Mouse (Mus musculus) testis, adult 2 months (tissue): ENCODE data around the gene Ifna11. TPM values are rescaled to one million over a fixed set of nuclear protein-coding genes. Genes with fewer than 3 reads are reported as not detected.
"Not testable (repeated sequence)": the region's sequence is repeated elsewhere in the genome, so short reads cannot be mapped to it uniquely, and the experiment has no call there.

ENCODE experiments used
- H3K27ac ChIP-seq: fragments of 200-500 bp; 2 replicates; pipeline ENCODE4 v1.5.1; 2012; ENCODE audit warnings: low read depth, low read length; ENCODE audit not compliant: control insufficient read depth, insufficient read depth
- H3K27me3 ChIP-seq: fragments of 200-500 bp; 2 replicates; pipeline ENCODE4 v1.6.1; 2012; ENCODE audit warnings: mild to moderate bottlenecking, low read length, moderate library complexity; ENCODE audit not compliant: control insufficient read depth, insufficient read depth
- H3K36me3 ChIP-seq: fragments of 200-500 bp; 2 replicates; pipeline ENCODE4 v1.6.1; 2012; ENCODE audit warnings: mild to moderate bottlenecking, low read length; ENCODE audit not compliant: control insufficient read depth, insufficient read depth
- H3K4me1 ChIP-seq: fragments of 200-500 bp; 2 replicates; pipeline ENCODE4 v1.6.1; 2012; ENCODE audit warnings: low read length; ENCODE audit not compliant: control insufficient read depth, insufficient read depth
- H3K4me3 ChIP-seq: fragments of 200-500 bp; 2 replicates; pipeline ENCODE4 v1.5.1; 2012; ENCODE audit warnings: low read depth, mild to moderate bottlenecking, low read length, moderate library complexity, mixed read lengths; ENCODE audit not compliant: control insufficient read depth
- CTCF ChIP-seq: fragments of 200-500 bp; IDR thresholded peaks from 2 replicates; pipeline ENCODE4 v1.5.1; 2012; ENCODE audit warnings: low read depth, mild to moderate bottlenecking, inconsistent platforms, low read length, moderate library complexity; ENCODE audit not compliant: control insufficient read depth, insufficient read depth, insufficient replicate concordance
- POLR2A ChIP-seq: fragments of 200-500 bp; IDR thresholded peaks from 2 replicates; pipeline ENCODE4 v1.6.1; 2012; ENCODE audit warnings: low read depth, mild to moderate bottlenecking, inconsistent platforms, low read length, moderate library complexity; ENCODE audit not compliant: control insufficient read depth
- polyA plus RNA-seq: library from polyadenylated mRNA; depleted of rRNA; stranded (reverse); fragments of >200 nt; gene quantifications from 2 replicates; pipeline ENCODE4 v1.2.3, GENCODE M21; 2012; rRNA removed

The Ifna11 gene
- polyA plus RNA-seq = not detected in 2 replicates

DNA sequence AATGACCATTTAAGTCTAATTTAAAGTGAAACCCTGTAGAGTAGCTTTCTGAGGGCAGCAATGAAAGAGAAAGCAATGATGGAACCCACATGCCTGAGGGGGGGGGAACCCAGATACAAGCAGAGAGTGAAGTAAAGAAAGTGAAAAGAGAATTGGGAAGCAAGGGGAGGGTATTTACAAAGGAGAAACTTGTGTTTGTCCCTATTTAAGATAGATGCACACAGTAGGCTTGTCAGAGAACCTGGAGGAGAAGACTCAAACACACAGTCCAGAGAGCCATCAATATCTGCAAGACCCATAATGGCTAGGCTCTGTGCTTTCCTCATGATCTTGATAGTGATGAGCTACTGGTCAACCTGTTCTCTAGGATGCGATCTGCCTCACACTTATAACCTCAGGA lies at the start of gene Ifna11:
Gene Ifna11, plus strand, starts transcription at position 301 of the 400 bp plus-strand sequence.
- H3K4me3 ChIP-seq = no peak within 1 kb of the TSS
- no peaks in the 10 kb centered on the region for H3K27me3 ChIP-seq
- TF ChIP-seq POLR2A = no peak
- no peak for TF ChIP-seq CTCF
- no peaks in the 10 kb centered on the region for H3K4me1 ChIP-seq
- no peaks in the 10 kb centered on the region for H3K36me3 ChIP-seq
- no peak within 1 kb of the TSS for H3K27ac ChIP-seq

DNA sequence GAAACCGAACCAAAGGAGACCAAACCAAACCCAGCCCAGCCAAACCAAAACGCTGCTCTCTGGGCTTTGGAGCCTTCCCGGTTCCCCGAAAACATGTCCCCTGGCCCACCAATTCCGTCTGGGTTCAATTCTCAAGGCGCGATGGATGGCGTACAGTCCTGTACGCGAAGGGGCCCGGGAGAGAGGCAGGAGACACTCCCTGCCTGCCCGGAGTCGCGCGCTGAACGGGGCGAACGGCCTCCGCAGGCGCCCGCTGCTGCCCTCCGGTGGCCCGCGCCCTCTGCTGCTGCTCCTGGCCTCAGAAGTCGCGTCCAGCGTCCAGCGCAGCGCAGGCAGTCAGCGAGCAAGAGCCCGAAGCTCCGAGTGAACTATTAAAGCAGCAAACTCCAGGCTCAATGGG lies 46.2 kb upstream of the Ifna11 start, which contains the start of gene Gm13290:
Gene Gm13290, plus strand, starts transcription at position 301 of the 400 bp plus-strand sequence.
- H3K36me3 ChIP-seq, H3K27ac ChIP-seq, H3K4me3 ChIP-seq, H3K27me3 ChIP-seq, H3K4me1 ChIP-seq: not testable (repeated sequence)

DNA sequence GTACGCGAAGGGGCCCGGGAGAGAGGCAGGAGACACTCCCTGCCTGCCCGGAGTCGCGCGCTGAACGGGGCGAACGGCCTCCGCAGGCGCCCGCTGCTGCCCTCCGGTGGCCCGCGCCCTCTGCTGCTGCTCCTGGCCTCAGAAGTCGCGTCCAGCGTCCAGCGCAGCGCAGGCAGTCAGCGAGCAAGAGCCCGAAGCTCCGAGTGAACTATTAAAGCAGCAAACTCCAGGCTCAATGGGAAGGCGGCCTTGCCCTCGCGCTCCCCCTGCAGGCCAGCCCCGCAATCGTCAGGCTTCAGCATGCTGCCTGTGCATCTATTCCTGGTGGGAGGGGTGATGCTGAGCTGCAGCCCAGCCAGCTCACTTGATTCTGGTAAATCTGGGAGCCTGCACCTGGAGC lies 43.1 kb upstream of the Ifna11 start, which contains the start of gene Gm13289:
Gene Gm13289, plus strand, starts transcription at position 301 of the 400 bp plus-strand sequence.
- not testable (repeated sequence) for H3K4me3 ChIP-seq, H3K27me3 ChIP-seq, H3K4me1 ChIP-seq

DNA sequence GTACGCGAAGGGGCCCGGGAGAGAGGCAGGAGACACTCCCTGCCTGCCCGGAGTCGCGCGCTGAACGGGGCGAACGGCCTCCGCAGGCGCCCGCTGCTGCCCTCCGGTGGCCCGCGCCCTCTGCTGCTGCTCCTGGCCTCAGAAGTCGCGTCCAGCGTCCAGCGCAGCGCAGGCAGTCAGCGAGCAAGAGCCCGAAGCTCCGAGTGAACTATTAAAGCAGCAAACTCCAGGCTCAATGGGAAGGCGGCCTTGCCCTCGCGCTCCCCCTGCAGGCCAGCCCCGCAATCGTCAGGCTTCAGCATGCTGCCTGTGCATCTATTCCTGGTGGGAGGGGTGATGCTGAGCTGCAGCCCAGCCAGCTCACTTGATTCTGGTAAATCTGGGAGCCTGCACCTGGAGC lies 40.2 kb upstream of the Ifna11 start, which contains the start of gene Gm13272:
Gene Gm13272, plus strand, starts transcription at position 301 of the 400 bp plus-strand sequence.
- H3K4me1 ChIP-seq, H3K27ac ChIP-seq, H3K36me3 ChIP-seq, H3K4me3 ChIP-seq, H3K27me3 ChIP-seq: not testable (repeated sequence)

More for the DNA sequence above, 43.1 kb upstream of the Ifna11 start, which contains the start of gene Gm13289:
- not testable (repeated sequence) for H3K27ac ChIP-seq, H3K36me3 ChIP-seq

DNA sequence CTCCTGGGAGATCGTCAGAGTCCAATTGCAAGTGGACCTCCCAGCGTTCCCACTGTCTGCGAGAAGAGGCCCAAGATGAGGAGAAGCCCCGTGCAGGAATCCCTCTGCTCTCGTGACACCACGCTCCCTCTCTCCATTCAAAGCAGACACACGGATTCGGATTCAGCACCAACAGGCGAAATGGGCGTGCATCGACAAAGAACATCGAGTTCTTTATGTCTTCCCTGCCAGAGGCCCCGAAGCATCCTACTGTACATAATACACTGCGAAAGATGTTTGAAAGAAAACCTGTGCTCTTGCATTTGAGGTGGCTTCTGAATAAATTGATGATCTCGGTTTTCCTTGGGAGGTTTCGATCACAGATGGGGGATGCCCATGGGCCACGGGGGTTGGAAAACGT lies 39.4 kb upstream of the Ifna11 start:
- H3K4me3 ChIP-seq, H3K36me3 ChIP-seq, H3K4me1 ChIP-seq, H3K27me3 ChIP-seq, H3K27ac ChIP-seq: not testable (repeated sequence)

DNA sequence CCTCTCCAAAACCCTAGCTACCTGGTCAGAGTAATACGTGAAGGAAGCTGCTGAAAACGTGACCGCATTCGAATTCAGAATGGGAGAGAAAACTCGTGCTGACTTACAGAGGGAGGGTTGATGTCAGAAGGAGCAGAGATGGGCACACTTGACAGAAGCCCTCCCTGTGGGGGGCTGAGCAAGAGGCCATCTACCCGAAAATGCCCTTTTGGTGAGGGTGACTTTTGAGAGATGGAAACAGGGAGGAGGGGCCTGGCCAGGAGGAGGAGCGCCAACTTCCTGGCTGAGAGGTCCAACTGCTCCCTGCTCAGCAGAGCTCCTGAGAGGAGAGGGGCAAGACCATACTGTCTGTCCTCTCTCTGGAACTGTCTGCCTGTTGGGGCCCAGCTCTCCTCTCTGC lies 37.9 kb upstream of the Ifna11 start, which contains the start of gene Ifnz:
Gene Ifnz, plus strand, starts transcription at position 301 of the 400 bp plus-strand sequence.
- not testable (repeated sequence) for H3K27ac ChIP-seq, H3K27me3 ChIP-seq, H3K4me1 ChIP-seq, H3K4me3 ChIP-seq, H3K36me3 ChIP-seq

DNA sequence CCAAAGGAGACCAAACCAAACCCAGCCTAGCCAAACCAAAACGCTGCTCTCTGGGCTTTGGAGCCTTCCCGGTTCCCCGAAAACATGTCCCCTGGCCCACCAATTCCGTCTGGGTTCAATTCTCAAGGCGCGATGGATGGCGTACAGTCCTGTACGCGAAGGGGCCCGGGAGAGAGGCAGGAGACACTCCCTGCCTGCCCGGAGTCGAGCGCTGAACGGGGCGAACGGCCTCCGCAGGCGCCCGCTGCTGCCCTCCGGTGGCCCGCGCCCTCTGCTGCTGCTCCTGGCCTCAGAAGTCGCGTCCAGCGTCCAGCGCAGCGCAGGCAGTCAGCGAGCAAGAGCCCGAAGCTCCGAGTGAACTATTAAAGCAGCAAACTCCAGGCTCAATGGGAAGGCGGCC lies 37.4 kb upstream of the Ifna11 start:
- H3K4me1 ChIP-seq, H3K27me3 ChIP-seq, H3K36me3 ChIP-seq, H3K27ac ChIP-seq, H3K4me3 ChIP-seq: not testable (repeated sequence)

DNA sequence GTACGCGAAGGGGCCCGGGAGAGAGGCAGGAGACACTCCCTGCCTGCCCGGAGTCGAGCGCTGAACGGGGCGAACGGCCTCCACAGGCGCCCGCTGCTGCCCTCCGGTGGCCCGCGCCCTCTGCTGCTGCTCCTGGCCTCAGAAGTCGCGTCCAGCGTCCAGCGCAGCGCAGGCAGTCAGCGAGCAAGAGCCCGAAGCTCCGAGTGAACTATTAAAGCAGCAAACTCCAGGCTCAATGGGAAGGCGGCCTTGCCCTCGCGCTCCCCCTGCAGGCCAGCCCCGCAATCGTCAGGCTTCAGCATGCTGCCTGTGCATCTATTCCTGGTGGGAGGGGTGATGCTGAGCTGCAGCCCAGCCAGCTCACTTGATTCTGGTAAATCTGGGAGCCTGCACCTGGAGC lies 34.4 kb upstream of the Ifna11 start, which contains the start of gene Gm13276:
Gene Gm13276, plus strand, starts transcription at position 301 of the 400 bp plus-strand sequence.
- not testable (repeated sequence) for H3K27ac ChIP-seq, H3K4me3 ChIP-seq, H3K36me3 ChIP-seq, H3K4me1 ChIP-seq, H3K27me3 ChIP-seq

DNA sequence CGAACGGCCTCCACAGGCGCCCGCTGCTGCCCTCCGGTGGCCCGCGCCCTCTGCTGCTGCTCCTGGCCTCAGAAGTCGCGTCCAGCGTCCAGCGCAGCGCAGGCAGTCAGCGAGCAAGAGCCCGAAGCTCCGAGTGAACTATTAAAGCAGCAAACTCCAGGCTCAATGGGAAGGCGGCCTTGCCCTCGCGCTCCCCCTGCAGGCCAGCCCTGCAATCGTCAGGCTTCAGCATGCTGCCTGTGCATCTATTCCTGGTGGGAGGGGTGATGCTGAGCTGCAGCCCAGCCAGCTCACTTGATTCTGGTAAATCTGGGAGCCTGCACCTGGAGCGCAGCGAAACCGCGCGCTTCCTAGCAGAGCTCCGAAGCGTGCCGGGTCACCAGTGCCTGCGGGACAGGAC lies 31.4 kb upstream of the Ifna11 start, which contains the start of gene Gm13277:
Gene Gm13277, plus strand, starts transcription at position 231 of the 400 bp plus-strand sequence.
- H3K27me3 ChIP-seq, H3K27ac ChIP-seq, H3K36me3 ChIP-seq, H3K4me1 ChIP-seq, H3K4me3 ChIP-seq: not testable (repeated sequence)
- peak; percentile 27; the same call in 1 of the 2 replicates for TF ChIP-seq CTCF

DNA sequence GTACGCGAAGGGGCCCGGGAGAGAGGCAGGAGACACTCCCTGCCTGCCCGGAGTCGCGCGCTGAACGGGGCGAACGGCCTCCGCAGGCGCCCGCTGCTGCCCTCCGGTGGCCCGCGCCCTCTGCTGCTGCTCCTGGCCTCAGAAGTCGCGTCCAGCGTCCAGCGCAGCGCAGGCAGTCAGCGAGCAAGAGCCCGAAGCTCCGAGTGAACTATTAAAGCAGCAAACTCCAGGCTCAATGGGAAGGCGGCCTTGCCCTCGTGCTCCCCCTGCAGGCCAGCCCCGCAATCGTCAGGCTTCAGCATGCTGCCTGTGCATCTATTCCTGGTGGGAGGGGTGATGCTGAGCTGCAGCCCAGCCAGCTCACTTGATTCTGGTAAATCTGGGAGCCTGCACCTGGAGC lies 28.5 kb upstream of the Ifna11 start, which contains the start of gene Gm13278:
Gene Gm13278, plus strand, starts transcription at position 301 of the 400 bp plus-strand sequence.
- H3K4me3 ChIP-seq, H3K27ac ChIP-seq, H3K27me3 ChIP-seq, H3K4me1 ChIP-seq, H3K36me3 ChIP-seq: not testable (repeated sequence)

DNA sequence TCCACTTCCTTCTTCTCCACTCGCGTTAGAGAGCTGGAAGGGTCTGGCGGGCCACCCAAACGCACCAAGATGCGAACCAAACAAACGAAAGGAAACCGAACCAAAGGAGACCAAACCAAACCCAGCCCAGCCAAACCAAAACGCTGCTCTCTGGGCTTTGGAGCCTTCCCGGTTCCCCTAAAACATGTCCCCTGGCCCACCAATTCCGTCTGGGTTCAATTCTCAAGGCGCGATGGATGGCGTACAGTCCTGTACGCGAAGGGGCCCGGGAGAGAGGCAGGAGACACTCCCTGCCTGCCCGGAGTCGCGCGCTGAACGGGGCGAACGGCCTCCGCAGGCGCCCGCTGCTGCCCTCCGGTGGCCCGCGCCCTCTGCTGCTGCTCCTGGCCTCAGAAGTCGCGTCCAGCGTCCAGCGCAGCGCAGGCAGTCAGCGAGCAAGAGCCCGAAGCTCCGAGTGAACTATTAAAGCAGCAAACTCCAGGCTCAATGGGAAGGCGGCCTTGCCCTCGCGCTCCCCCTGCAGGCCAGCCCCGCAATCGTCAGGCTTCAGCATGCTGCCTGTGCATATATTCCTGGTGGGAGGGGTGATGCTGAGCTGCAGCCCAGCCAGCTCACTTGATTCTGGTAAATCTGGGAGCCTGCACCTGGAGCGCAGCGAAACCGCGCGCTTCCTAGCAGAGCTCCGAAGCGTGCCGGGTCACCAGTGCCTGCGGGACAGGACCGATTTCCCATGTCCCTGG lies 25.7 kb upstream of the Ifna11 start, which contains the start of gene Gm13275:
Gene Gm13275, plus strand, starts transcription at position 552 of the 740 bp plus-strand sequence.
- not testable (repeated sequence) for H3K27me3 ChIP-seq, H3K4me3 ChIP-seq, H3K4me1 ChIP-seq, H3K27ac ChIP-seq, H3K36me3 ChIP-seq

DNA sequence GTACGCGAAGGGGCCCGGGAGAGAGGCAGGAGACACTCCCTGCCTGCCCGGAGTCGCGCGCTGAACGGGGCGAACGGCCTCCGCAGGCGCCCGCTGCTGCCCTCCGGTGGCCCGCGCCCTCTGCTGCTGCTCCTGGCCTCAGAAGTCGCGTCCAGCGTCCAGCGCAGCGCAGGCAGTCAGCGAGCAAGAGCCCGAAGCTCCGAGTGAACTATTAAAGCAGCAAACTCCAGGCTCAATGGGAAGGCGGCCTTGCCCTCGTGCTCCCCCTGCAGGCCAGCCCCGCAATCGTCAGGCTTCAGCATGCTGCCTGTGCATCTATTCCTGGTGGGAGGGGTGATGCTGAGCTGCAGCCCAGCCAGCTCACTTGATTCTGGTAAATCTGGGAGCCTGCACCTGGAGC lies 22.7 kb upstream of the Ifna11 start, which contains the start of gene Gm13279:
Gene Gm13279, plus strand, starts transcription at position 301 of the 400 bp plus-strand sequence.
- not testable (repeated sequence) for H3K27ac ChIP-seq, H3K4me3 ChIP-seq, H3K4me1 ChIP-seq, H3K27me3 ChIP-seq, H3K36me3 ChIP-seq
